Comparison of ENCODE assay signal across 7 mouse cellular contexts in genomic region chr11:53430670-53431346, GRCm38 (mm10). TPM values are rescaled to one million over a fixed set of nuclear protein-coding genes. Genes with fewer than 3 reads are reported as not detected.
DNase-seq lines count a peak whose midpoint lies in the region; ATAC-seq and TF ChIP-seq lines count a peak whose summit lies in the region.

Uqcrq (minus strand) TSS chr11:53430831.
Gdf9 (plus strand) TSS chr11:53431023.

- H3K27me3 ChIP-seq in embryonic facial prominence, embryonic 10.5 days (replicated peaks; ENCODE audit: low read depth, poor library complexity, severe bottlenecking): 0 out of 2 replicates have a peak, but pooled peaks cover 4% of the 10 kb centered on the region
- no peaks in the 10 kb centered on the region for H3K27me3 ChIP-seq in intestine, postnatal 0 days (replicated peaks; ENCODE audit: control insufficient read depth, insufficient read depth, low read length)
- H3K27me3 ChIP-seq in midbrain, embryonic 12.5 days: no peaks in the 10 kb centered on the region
- H3K27me3 ChIP-seq in small intestine, adult 2 months (ENCODE audit: control insufficient read depth, insufficient read depth, low read length): no peaks in the 10 kb centered on the region

- H3K9me3 ChIP-seq in embryonic facial prominence, embryonic 10.5 days: no peaks in the 10 kb centered on the region
- H3K9me3 ChIP-seq in intestine, postnatal 0 days (ENCODE audit: control insufficient read depth): no peaks in the 10 kb centered on the region
- no peaks in the 10 kb centered on the region for H3K9me3 ChIP-seq in midbrain, embryonic 12.5 days

- H3K4me2 ChIP-seq in intestine, postnatal 0 days (replicated peaks; ENCODE audit: low read depth): peak within 1 kb of the TSS; percentile 76
- H3K4me2 ChIP-seq in midbrain, embryonic 12.5 days (replicated peaks): peak within 1 kb of the TSS; percentile 91

- WGBS in embryonic facial prominence, embryonic 10.5 days: under 1% methylated on average over 44 of the region's 44 CpGs
- under 1% methylated on average over 44 of the region's 44 CpGs for WGBS in intestine, postnatal 0 days
- WGBS in midbrain, embryonic 12.5 days: under 1% methylated on average over 44 of the region's 44 CpGs
- WGBS in small intestine, adult 2 months: under 1% methylated on average over 44 of the region's 44 CpGs

- DNase-seq in adrenal gland, postnatal 10 days: peak; percentile 98
- DNase-seq in embryonic facial prominence, embryonic 10.5 days (ENCODE audit: low spot score): peak; percentile 97
- DNase-seq in gonadal fat pad, adult 2 months (ENCODE audit: low read depth): peak; percentile 99
- peak; percentile 99 for DNase-seq in left cerebral cortex, postnatal 4 days

- intact Hi-C loops in left cerebral cortex, postnatal 4 days (cut with DNase I): no loop called here

- peak; percentile 92 for ATAC-seq in intestine, postnatal 0 days
- ATAC-seq in midbrain, embryonic 12.5 days (ENCODE audit: low FRiP score, low read depth): peak; percentile 95

- peak; percentile 12; the same call in 1 of the 2 replicates for TF ChIP-seq CTCF in intestine, postnatal 0 days (IDR thresholded peaks at IDR 0.05; ENCODE audit: low read depth)
- no peak for TF ChIP-seq CTCF in small intestine, adult 2 months (IDR thresholded peaks at IDR 0.05; ENCODE audit: extremely low read depth, insufficient read length, insufficient replicate concordance, low read depth, low read length)

- H3K27ac ChIP-seq in embryonic facial prominence, embryonic 10.5 days (replicated peaks): peak within 1 kb of the TSS; percentile 85
- peak within 1 kb of the TSS; percentile 95 for H3K27ac ChIP-seq in intestine, postnatal 0 days (ENCODE audit: low read depth, low read length)
- peak within 1 kb of the TSS; percentile 67 for H3K27ac ChIP-seq in midbrain, embryonic 12.5 days (replicated peaks)
- peak within 1 kb of the TSS; percentile 100 for H3K27ac ChIP-seq in small intestine, adult 2 months (ENCODE audit: insufficient read depth, low read depth, low read length)

- peak; percentile 82 for TF ChIP-seq POLR2A in small intestine, adult 2 months (IDR thresholded peaks at IDR 0.05; ENCODE audit: low read depth, low read length)

- H3K36me3 ChIP-seq in embryonic facial prominence, embryonic 10.5 days (replicated peaks): peaks cover 25% of the 10 kb centered on the region
- H3K36me3 ChIP-seq in intestine, postnatal 0 days (ENCODE audit: control insufficient read depth, insufficient read depth): peaks cover 18% of the 10 kb centered on the region
- H3K36me3 ChIP-seq in midbrain, embryonic 12.5 days: peaks cover 10% of the 10 kb centered on the region
- H3K36me3 ChIP-seq in small intestine, adult 2 months (ENCODE audit: control insufficient read depth, insufficient read depth, low read length): peaks cover 12% of the 10 kb centered on the region

- peaks cover 17% of the 10 kb centered on the region for H3K4me1 ChIP-seq in embryonic facial prominence, embryonic 10.5 days
- peaks cover 5% of the 10 kb centered on the region; the same call in 1 of the 2 replicates for H3K4me1 ChIP-seq in intestine, postnatal 0 days (replicated peaks; ENCODE audit: control insufficient read depth, insufficient read depth, low read length)
- peaks cover 15% of the 10 kb centered on the region for H3K4me1 ChIP-seq in midbrain, embryonic 12.5 days
- peaks cover 27% of the 10 kb centered on the region for H3K4me1 ChIP-seq in small intestine, adult 2 months (ENCODE audit: control insufficient read depth, insufficient read depth, insufficient read length, low read length)

- H3K9ac ChIP-seq in intestine, postnatal 0 days (ENCODE audit: low read depth, low read length): peak within 1 kb of the TSS; percentile 79
- peak within 1 kb of the TSS; percentile 85 for H3K9ac ChIP-seq in midbrain, embryonic 12.5 days (replicated peaks)

- peak within 1 kb of the TSS; percentile 99 for H3K4me3 ChIP-seq in embryonic facial prominence, embryonic 10.5 days
- H3K4me3 ChIP-seq in intestine, postnatal 0 days (ENCODE audit: low read depth, low read length): peak within 1 kb of the TSS; percentile 67
- peak within 1 kb of the TSS; percentile 82 for H3K4me3 ChIP-seq in midbrain, embryonic 12.5 days
- H3K4me3 ChIP-seq in small intestine, adult 2 months (ENCODE audit: low read depth, low read length): peak within 1 kb of the TSS; percentile 96

RNA-seq across cellular contexts. Expression of gene Uqcrq, which starts in this region (rescaled TPM):
- total RNA-seq in adrenal gland, postnatal 10 days (2021): 1,000 to 10,000 TPM; 1,893 to 1,933 TPM
- polyA plus RNA-seq in embryonic facial prominence, embryonic 10.5 days (2016; fragmentation: Nextera tagmentation; extraction: Ambion mirVana): 525 and 531 TPM in 2 replicates
- 537 and 665 TPM in 2 replicates for polyA plus RNA-seq in gonadal fat pad, adult 2 months (2012; rRNA removed)
- 2,040 and 2,166 TPM in 2 replicates for polyA plus RNA-seq in intestine, postnatal 0 days (2015; fragmentation: Nextera tagmentation; extraction: Ambion mirVana)
- 100 to 1,000 TPM; 367 to 399 TPM for total RNA-seq in left cerebral cortex, postnatal 4 days (2021)
- polyA plus RNA-seq in midbrain, embryonic 12.5 days (2016; fragmentation: Nextera tagmentation; extraction: Ambion mirVana): 540 and 574 TPM in 2 replicates
- polyA plus RNA-seq in small intestine, adult 2 months (2012; rRNA removed): 727 and 1,116 TPM in 2 replicates

RNA-seq across cellular contexts. Expression of gene Gdf9, which starts in this region (rescaled TPM):
- total RNA-seq in adrenal gland, postnatal 10 days (2021): 1 to 10 TPM in 1 of 2 experiments, under 1 TPM in 1; 0.70 to 1.1 TPM
- polyA plus RNA-seq in embryonic facial prominence, embryonic 10.5 days (2016; fragmentation: Nextera tagmentation; extraction: Ambion mirVana): 0.82 and 1.4 TPM in 2 replicates
- 0.88 and 1.5 TPM in 2 replicates for polyA plus RNA-seq in gonadal fat pad, adult 2 months (2012; rRNA removed)
- polyA plus RNA-seq in intestine, postnatal 0 days (2015; fragmentation: Nextera tagmentation; extraction: Ambion mirVana): 5.5 and 5.6 TPM in 2 replicates
- 1 to 10 TPM; 1.3 to 1.7 TPM for total RNA-seq in left cerebral cortex, postnatal 4 days (2021)
- polyA plus RNA-seq in midbrain, embryonic 12.5 days (2016; fragmentation: Nextera tagmentation; extraction: Ambion mirVana): 3.0 and 3.3 TPM in 2 replicates
- polyA plus RNA-seq in small intestine, adult 2 months (2012; rRNA removed): 0.80 and 1.3 TPM in 2 replicates

Comparison
In these comparisons a context has a peak if more than half of its experiments do, and no peak if none do; other contexts are left out.
1. Peak in every context shown above with its lines: DNase-seq, ATAC-seq, H3K4me3 ChIP-seq and H3K27ac ChIP-seq.
2. RNA of gene Uqcrq (total RNA-seq): 1,893 to 1,933 TPM in adrenal gland, postnatal 10 days; 367 to 399 TPM in left cerebral cortex, postnatal 4 days; every median in the first group is over 4 times any median in the second.